Mouse (Mus musculus): ENCODE results near the gene Psmc1.

- no peak for TF ChIP-seq EP300 (IDR thresholded peaks at IDR 0.05; ENCODE audit: low read depth)
- TF ChIP-seq CTCF (IDR thresholded peaks at IDR 0.05; ENCODE audit: low read depth): no peak
Observed at GRCm38 (mm10) chr12:100126968-100127865, 17.3 kb downstream of the Psmc1 start.

Data from liver, postnatal 0 days (tissue).